ENCODE assay signal across 27 mouse cellular contexts in genomic region chr7:83065341-83065740, GRCm38 (mm10).
"Had no signal": no experiment of that assay in that cellular context is flagged by ENCODE, and none has a peak within 500 bp of the region (broad histone marks: within the 10 kb centered on the region; RNA-seq: fewer than 3 reads in every experiment).

No protein-coding gene starts in this region.

- H3K27me3 ChIP-seq: heart, embryonic 13.5 days; heart, embryonic 15.5 days; hindbrain, embryonic 12.5 days; intestine, embryonic 15.5 days; limb, embryonic 12.5 days; liver, embryonic 13.5 days; liver, embryonic 15.5 days had no signal

- H3K27ac ChIP-seq: heart, adult 2 months; heart, embryonic 13.5 days; heart, embryonic 15.5 days; hindbrain, embryonic 10.5 days; hindbrain, embryonic 12.5 days; hindbrain, embryonic 14.5 days; intestine, embryonic 15.5 days; layer of hippocampus, adult 2 months; limb, embryonic 10.5 days; limb, embryonic 12.5 days; liver, embryonic 13.5 days; liver, embryonic 15.5 days had no signal

- H3K36me3 ChIP-seq: heart, embryonic 13.5 days; heart, embryonic 15.5 days; hindbrain, embryonic 10.5 days; hindbrain, embryonic 12.5 days; intestine, embryonic 15.5 days; limb, embryonic 10.5 days; limb, embryonic 12.5 days; liver, embryonic 13.5 days; liver, embryonic 15.5 days had no signal

- H3K9ac ChIP-seq: heart, embryonic 13.5 days; heart, embryonic 15.5 days; hindbrain, embryonic 12.5 days; hindbrain, embryonic 14.5 days; intestine, embryonic 15.5 days; limb, embryonic 12.5 days; liver, embryonic 13.5 days; liver, embryonic 15.5 days had no signal

- H3K9me3 ChIP-seq: heart, embryonic 13.5 days; heart, embryonic 15.5 days; hindbrain, embryonic 10.5 days; hindbrain, embryonic 12.5 days; intestine, embryonic 15.5 days; limb, embryonic 10.5 days; limb, embryonic 12.5 days; liver, embryonic 13.5 days; liver, embryonic 15.5 days had no signal

- DNase-seq: gastrocnemius, postnatal 14 days; gastrocnemius, postnatal 36 days; heart, adult 2 months; heart, postnatal 14 days; heart, postnatal 36 days; kidney, adult 18-20 months; kidney, adult 8-10 months; kidney, postnatal 10 days; kidney, postnatal 25 days; kidney, postnatal 4 days; liver; liver, embryonic 13.5 days had no signal

- H3K4me3 ChIP-seq: heart, adult 2 months; heart, embryonic 13.5 days; heart, embryonic 15.5 days; hindbrain, embryonic 10.5 days; hindbrain, embryonic 12.5 days; intestine, embryonic 15.5 days; layer of hippocampus, adult 2 months; limb, embryonic 10.5 days; limb, embryonic 12.5 days; liver, embryonic 13.5 days; liver, embryonic 15.5 days had no signal

- H3K4me2 ChIP-seq: heart, embryonic 11.5 days; heart, embryonic 13.5 days; heart, embryonic 15.5 days; hindbrain, embryonic 12.5 days; hindbrain, embryonic 14.5 days; intestine, embryonic 15.5 days; limb, embryonic 12.5 days; liver, embryonic 11.5 days; liver, embryonic 13.5 days; liver, embryonic 15.5 days had no signal

- H3K4me1 ChIP-seq: heart, embryonic 13.5 days; hindbrain, embryonic 12.5 days; intestine, embryonic 15.5 days; liver, embryonic 13.5 days; liver, embryonic 15.5 days had no signal

- ATAC-seq: hindbrain, embryonic 16.5 days; inflammation-experienced regulatory T-cells, adult 6 months; intestine, embryonic 15.5 days; intestine, postnatal 0 days had no signal
